Mouse (Mus musculus): ENCODE results near the gene Olfr418.
"Not testable (repeated sequence)": the region's sequence is repeated elsewhere in the genome, so short reads cannot be mapped to it uniquely, and the experiment has no call there.

Olfr418 gene

DNA sequence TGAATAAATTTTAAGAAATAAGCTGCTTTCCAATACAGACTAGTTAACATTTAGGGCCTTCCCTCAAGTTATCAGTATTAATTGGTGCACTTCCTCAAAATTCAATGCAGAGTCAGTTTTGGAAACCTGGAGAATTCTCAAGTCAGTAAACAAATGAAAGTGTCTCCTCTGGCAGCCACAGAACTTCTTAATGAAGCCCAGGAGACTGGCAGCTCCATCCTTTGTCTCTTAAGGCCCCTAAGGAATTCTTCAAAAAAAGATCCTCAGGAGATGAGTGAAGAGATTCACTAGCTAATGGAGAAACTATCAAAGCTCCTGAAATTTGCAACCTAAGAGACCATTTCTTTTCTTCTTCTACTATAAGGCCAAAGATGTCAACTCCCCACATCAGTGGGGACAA lies at the start of gene Olfr418:
TSS of gene Olfr418 (plus strand) at position 301 of the 400 bp plus-strand sequence.
- no peak for DNase-seq

DNA sequence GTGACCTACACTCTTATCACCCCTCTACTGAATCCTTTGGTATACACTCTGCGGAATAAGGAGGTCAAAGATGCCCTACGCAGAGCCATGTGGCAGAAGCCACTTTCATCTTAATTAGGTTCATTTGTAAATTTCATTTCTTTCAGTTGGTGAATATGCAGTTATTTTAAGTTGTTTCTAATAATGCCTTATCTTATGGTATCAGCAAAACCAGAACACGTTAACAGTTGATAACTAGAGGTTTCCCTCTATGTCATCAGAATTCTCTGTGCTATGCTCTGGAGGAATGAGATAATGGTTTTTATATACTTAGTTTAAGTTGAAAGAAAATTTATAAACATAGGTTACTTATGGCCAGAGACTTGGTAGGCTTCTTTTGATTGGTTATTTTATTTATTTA lies 49.3 kb upstream of the Olfr418 start:
- no peak for DNase-seq

DNA sequence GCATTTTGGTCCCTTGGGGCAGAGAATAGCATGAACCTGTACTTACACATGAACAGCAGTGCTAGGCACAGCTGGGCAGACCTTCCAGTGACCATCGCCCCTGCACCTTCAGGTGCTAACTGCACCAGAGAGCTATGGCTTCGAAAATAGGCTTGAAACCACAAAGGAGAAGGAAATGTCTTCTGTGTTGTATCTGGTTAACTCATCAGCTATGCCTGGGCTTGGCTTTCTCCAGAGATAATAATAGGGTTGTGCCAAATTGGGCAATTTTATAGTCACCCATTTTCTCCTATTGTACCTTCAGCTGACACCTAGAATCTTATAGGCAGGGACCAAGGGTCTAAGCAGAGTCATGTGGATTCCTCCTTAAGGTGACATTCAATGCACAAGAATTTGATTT lies 38.7 kb upstream of the Olfr418 start, which contains the start of gene Fcer1a:
TSS of gene Fcer1a (minus strand) at position 134 of the 400 bp plus-strand sequence.
- DNase-seq: no peak

DNA sequence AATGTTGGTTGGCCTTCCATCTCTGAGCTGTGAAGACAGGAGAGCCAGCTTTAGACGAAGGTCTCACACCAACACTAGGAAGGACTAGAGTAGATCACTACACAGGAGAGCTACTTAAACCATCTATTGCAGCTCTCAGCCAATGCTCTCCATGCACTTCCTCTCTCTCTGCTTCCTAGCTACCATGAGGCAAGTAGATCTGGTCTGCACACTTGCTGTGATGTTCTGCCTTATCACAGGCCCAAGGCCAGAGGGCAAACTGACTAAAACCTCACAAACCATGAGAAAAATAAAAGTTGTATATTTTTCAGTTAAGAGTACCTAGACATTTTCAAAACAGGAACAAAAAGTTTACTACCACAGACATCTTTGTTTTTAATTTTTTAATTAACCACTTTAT lies 28.8 kb upstream of the Olfr418 start:
- not testable (repeated sequence) for DNase-seq

DNA sequence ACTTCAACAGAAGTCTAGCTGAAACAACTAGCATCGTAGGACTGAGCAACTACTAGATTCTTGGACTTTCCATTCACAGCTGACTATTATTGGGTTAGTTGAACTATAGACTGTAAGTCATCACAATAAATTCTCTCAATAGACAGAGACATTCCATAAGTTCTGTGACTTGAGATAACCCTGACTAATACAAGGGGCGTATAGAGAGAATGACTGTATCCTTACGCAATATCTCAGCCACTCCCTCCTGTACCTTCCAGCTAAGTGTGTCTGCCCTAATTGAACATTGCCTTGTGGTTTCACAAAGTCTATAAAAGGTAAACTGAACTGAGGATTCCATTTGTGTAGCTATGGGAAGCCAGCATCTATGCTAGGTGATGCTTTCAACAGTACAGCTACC lies 15.9 kb upstream of the Olfr418 start:
- DNase-seq: no peak

DNA sequence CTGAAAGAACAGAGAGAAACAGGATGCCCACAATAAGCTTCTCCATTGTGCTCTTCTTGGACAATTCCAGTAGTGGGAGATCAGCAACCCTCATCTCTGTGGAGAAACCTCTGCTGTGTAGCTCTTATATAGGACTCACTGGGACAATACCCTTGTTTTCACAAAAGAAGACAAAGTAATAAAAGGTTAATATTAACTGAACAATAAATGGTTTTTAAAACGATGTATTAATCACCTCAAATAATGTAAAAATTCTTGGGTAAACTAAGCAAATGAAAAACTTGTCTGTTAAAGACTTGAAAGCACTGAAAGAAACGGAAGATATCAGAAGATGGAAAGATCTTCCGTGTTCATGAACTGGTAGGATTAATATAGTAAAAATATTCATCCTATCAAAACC lies 11.9 kb downstream of the Olfr418 start, which contains the start of gene Mptx2:
TSS of gene Mptx2 (minus strand) at position 101 of the 400 bp plus-strand sequence.
- DNase-seq: no peak

DNA sequence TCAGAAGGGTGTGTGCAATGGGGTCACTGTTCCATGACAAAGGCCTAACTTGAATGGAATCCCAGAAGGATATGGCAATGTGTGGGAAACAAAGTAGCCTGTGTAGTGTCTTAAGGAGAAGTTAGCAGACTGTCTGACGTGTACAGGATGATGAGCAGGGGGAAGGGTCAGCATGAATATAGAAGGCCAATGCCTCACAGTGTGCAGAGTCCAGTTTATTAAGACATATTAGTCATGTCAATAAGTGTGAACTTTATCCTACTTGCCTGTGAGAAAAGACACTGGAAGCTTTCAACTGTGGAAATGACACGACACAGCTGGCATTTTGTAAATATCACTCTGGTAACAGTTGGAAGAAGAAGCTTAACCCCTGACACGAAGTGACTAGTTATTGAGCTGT lies 37.0 kb downstream of the Olfr418 start:
- not testable (repeated sequence) for DNase-seq

DNA sequence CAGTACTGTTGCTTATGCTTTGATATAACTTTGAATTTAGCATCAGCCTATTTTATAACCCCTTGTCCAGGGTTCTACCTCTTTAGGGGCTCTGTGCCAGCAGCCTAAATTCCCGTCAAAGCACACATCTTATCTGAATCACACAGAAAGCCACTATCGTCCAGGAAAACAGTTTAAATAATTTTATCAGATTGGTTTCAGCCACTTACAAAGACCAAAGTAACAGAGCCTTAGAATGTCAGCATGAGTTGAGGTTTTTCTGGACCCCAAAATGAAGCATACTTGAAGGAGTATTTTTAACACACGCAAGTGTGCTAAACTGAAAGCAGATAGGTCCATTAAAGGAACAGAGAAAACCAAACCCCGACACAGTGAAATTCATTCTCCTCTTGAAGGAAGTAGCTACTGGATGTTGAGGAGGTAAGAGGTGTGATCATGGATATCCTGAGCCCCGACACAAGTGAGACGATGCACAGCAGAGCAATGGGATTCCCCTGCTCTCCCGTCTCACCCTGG lies 47.8 kb downstream of the Olfr418 start:
- not testable (repeated sequence) for DNase-seq

DNA sequence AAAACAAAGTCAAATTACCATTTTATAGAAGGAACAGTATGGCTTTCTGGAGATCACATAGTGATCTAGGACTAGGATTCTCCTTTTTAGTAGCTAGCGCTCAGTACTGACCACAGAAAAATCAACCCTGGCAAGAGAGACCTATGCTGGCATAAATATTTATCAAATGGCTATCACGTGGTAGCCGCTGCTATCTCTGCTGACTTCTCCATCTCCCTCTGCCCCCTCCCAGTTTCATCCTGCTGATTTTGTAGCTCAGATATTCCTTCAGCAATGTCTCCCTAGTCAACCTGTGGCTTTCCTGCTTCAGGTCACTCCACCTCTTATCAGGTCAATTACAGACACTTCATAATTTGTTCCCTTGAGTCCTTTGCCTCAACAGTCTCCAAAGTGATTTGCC lies 49.9 kb downstream of the Olfr418 start:
- no peak for DNase-seq

DNA sequence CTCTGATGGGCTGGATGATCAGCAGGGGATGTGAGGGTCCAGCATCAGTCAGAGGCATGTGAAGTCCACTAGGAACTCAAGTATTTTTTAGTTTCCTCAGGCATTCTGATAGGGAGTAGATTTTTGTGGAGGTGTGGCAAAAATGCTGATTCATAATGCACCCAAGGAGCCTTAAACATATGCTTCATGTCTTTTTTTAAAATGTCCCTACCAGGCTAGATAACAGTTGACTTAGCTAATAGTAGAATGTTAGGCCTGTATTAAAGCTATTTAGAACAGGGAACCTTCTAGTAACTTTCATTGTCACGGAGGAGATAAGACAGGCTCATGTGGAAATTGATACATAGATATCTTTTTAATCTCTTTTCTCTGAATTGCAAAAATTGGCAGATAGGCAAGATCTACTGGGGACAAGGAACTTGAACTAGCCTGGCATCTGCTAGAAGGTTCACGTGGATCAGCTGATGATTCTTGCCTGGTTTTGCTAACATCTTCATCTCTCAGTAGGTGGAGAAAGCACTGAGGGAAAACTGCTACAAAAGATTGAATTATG lies 52.2 kb downstream of the Olfr418 start:
- DNase-seq: no peak

DNA sequence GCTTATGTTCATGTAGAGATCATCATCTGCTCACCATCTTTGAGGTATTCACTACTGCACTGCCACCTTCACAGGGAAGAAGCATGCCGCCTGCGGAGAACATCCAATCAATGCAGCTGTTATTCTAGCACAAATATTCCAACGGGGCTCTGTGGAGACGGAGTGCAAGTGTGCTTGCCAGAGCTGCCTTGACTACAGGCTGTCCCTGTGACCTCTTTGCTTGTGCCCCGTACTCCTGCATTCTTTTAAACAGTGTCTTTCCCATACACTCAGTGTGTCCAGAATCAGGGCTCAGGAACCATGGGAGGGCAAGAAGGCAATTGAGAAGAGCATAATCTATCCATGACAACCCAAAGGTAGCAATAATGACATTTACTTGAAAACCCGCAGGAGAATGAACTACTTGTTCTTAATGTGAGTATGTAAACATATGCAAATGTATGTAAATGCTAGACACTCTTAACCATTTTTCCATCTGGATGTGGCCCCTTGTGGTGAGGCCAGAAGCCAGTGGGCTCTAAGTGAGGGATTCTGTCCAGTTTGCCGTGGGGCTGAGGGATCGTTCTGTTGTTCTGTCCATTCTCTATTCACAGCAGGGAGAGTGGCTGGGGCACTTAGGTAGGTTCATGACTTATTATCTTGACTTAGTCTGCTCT lies 55.9 kb downstream of the Olfr418 start:
- no peak for DNase-seq

DNA sequence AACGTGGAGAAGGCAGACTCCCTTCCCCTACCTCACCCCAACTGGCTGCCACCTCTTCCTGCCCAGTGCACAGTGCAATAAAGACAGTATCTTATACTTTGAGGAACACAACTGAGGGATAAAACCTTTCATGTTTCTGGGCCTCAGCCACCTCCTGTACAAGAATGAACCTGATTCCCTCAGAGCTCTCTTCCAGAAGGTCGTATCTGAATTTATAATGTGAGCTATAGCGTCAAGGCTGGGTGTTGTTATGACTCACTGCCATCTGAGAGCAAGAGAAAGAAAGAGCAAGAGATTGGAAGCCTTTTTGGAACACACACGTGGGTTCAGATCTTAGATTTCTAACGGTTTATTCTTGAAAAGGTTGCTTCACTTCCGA lies 56.4 kb downstream of the Olfr418 start:
- DNase-seq: no peak

Measured in cerebellum, adult 8-10 months (tissue).